Mouse (Mus musculus) T-helper 1 cell (primary cell): ENCODE results near the gene Lamb2.

ENCODE experiments used
- in situ Hi-C: fragments of 300-600 bp; cut with MboI, MseI; formaldehyde crosslinking; loops from one replicate; pipeline ENCODE4 v1.15.1; 2025; ENCODE audit warnings: high pct_unique_total_duplicates

Gene Lamb2

DNA sequence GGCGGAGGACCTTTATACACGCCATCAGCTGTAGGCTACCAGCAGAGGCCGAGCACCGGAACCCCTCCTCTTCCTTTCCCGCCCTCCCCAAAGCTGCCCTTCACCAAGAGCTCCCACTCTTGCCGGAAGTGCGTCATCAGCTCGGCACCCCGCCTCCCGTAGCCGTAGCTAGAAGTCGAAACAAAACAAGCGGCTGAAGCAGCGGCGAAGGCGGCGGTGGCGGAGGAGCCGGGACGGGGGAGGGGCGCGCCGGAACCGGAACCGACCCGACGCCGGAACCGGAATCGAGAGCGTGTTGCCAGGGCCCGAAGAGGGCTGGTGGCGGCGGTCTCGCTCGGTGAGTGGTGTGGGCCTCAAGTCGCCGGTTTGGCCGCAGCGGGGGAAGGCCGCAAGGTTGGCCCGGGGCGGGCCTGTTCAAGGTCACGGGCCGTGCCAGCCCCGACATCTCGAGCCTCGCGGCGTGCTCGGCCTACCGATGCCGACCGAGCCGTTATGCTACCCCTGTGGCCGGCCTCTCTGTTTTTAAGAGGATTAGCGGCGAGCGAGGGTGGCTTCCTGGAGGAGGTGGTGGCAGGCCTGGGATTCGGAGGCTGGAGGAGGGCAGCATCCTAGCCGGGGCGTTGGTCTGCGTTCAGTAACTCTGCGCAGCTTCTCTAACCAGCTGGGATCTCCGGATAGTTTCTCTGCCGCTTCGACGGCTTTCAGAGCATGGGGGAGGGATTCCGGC lies 11.2 kb downstream of the Lamb2 start, which contains the start of gene Usp19:
Usp19 (plus strand) TSS at position 44 of the 727 bp plus-strand sequence.
- in situ Hi-C loops: no loop called here

DNA sequence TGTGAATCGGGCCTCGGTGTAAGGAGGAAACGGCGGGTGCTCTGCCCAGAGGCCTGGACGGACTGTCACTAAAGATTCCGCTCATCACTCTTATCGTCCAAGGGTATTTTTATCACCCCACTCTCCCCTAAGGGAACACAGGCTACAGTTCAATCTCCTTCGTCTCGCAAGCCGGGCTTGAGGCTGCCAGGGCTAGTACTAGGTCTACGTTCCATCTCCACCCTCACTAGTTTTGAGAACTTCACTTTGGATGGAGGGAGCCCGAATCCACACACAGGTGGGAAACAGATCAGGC lies 11.7 kb downstream of the Lamb2 start:
- in situ Hi-C loops: no loop called here

- in situ Hi-C loops: no loop called here
These were observed 12.7 kb downstream of the Lamb2 start for GRCm38 (mm10) chr9:108492043-108492750.

DNA sequence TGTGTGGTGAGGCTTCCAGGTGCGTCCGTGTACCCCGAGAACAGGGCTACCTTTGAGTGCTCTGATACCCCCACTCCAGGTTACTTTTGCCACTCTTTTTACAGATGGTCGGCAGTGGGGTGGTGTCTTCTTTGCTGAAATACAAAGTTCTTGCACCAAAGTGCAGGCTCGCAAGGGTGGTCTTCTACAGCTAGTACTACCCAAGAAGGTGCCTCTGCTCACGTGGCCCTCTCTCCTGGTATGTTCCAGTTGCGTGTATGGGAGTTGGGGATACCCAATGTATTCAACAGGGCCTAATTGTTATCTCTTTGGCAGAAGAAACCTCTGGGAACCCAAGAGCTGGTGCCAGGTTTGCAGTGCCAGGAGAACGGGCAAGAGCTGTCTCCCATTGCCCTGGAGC lies 13.7 kb downstream of the Lamb2 start:
- in situ Hi-C loops: no loop called here

DNA sequence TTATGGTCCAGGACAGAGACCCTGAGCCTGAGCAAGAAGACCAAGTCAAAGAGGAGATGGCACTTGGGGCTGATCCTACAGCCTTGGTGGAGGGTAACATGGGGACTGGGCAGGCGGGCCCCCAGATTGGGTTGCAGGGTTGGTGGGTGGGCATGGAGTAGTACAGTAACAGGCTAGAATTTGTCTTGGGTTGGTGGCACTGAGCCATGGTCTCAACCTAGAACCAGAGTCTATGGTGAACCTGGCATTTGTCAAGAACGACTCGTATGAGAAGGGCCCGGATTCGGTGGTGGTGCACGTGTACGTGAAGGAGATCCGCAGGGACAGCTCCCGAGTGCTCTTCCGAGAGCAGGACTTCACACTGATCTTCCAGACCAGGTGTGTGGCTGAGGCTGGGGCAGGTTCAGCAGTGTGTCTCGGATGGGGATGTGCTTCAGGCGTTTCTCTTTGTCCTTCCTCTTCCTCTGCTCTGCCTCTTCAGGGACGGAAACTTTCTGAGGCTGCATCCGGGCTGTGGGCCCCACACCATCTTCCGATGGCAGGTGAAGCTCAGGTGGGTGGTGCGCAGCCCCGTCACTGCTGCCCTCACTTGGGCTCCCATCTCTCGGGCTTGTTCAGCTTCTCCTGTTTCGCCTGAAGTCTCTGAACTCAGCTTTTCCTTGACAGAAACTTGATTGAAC lies 14.8 kb downstream of the Lamb2 start:
- in situ Hi-C loops: no loop called here

GRCm38 (mm10) chr9:108494905-108495304 lies 15.4 kb downstream of the Lamb2 start:
- in situ Hi-C loops: no loop called here

DNA sequence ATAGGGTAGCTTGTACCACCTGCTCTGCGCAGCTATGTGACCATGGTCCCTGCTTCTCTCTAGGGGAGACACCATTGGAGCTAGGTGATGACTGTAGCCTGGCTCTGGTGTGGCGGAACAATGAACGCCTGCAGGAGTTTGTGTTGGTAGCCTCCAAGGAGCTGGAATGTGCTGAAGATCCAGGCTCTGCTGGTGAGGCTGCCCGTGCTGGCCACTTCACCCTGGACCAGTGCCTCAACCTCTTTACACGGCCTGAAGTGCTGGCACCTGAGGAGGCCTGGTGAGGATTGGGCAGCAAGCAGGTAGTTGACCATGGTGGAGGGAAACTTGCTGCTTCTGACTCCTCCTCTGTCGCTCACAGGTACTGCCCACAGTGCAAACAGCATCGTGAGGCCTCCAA lies 19.7 kb downstream of the Lamb2 start:
- in situ Hi-C loops: no loop called here

DNA sequence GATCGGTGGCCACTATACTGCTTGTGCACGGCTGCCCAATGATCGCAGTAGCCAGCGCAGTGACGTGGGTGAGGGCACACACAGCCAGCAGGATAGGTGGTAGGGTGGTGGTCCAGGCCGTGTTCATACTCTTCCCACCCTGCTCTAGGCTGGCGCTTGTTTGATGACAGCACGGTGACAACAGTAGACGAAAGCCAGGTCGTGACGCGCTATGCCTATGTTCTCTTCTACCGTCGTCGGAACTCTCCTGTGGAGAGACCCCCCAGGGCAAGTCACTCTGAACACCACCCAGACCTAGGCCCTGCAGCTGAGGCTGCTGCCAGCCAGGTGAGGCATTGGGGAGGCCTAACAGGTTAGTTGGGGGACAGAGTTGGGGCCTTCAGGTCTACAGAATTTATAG lies 20.4 kb downstream of the Lamb2 start:
- in situ Hi-C loops: no loop called here

- in situ Hi-C loops: no loop called here
These were observed 27.4 kb downstream of the Lamb2 start for GRCm38 (mm10) chr9:108506901-108507300.

GRCm38 (mm10) chr9:108507619-108508434 lies 28.3 kb downstream of the Lamb2 start, which contains the start of gene Qars:
Gene Qars (plus strand): TSS chr9:108507706.
- in situ Hi-C loops: no loop called here

- in situ Hi-C loops: no loop called here
These were observed 29.2 kb downstream of the Lamb2 start for GRCm38 (mm10) chr9:108508776-108509175.

- in situ Hi-C loops: no loop called here
These were observed 37.1 kb downstream of the Lamb2 start, which contains the start of gene Qrich1 for GRCm38 (mm10) chr9:108516380-108517251. Gene Qrich1 (plus strand): TSS chr9:108516806.

DNA sequence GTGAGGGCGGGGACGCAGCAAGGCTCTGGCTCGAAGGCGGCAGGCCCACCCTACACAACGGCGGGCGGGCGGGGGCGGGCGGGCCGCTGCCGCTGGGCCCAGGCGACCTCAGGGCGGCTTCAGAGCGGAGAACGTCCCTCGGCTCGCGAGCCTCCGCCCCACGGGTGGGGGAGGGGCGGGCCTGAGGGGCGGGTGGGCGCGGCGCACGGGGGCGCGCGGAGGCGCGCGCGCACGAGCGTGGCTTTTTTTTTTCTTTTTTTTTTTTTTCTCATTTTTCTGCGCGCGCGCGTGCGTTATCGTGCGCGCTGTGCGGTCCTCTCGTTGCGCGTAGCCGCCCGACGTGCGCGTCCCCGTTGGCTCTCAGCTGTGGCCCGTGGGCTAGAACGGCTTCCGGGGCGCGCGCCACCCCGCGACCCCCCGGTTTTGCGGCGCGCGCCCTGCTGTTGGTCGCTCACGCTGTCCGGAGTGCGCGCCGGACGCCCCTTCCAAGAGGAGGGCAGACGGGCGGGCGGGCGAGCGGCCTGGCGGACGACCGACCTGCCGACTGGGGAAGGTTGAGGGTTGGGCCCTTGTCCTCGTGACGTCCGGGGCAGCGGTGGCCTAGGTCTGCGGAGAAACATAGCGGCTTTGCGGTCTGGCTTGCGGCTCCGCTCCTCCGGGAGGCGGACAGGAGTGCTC lies 37.9 kb downstream of the Lamb2 start:
- in situ Hi-C loops: no loop called here

- in situ Hi-C loops: no loop called here
These were observed 38.4 kb downstream of the Lamb2 start for GRCm38 (mm10) chr9:108517931-108518332.

GRCm38 (mm10) chr9:108521604-108522003 lies 42.1 kb downstream of the Lamb2 start:
- in situ Hi-C loops: no loop called here

DNA sequence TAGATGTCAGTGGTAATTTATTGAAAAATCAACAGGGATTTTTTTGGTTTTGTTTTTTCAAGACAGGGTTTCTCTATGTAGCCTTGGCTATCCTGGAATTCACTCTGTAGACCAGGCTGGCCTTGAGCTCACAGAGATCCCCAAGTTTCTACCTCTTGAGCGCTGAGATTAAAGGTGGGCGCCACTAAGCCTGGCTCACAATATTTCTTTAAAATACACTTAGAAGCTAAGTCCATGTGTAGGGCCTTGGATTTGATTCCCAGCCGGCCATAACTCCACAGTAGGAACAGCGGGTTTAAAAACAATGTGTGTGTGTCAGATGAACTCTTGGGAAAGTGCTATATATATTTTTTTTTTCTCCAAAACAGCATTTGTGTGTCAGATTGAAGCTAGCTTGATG lies 43.8 kb downstream of the Lamb2 start:
- in situ Hi-C loops: no loop called here

GRCm38 (mm10) chr9:108525400-108525799 lies 45.9 kb downstream of the Lamb2 start:
- in situ Hi-C loops: loop anchor here (25.0 kb wide), 1 partner anchor 1187 kb away; the partner anchor contains the start of gene Fbxw18

DNA sequence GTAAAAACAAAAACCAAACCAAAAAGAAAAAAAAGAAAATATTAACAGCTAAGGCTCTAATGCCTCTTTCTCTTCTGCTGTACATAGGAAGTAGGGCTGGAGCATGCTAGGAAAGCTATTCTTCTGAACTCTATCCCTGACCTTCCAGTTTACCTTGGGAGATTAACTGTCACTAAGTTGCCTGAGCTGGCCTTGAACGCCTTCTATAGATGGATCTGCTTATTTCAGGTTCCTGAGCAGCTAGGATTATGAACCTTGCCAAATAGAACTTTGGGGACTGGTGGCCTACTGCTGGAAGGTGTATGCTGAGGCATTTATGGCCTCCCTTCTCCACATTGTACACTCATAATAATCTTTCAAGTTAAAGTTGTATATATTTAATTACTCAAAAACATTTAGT lies 51.4 kb downstream of the Lamb2 start:
- in situ Hi-C loops: loop anchor here (10.0 to 25.0 kb wide), 4 partner anchors 766 to 1686 kb away; partner anchors contain the start of gene Fbxw18

GRCm38 (mm10) chr9:108531496-108531895 lies 52.0 kb downstream of the Lamb2 start:
- in situ Hi-C loops: loop anchor here (10.0 to 25.0 kb wide), 4 partner anchors 767 to 1687 kb away; partner anchors contain the start of gene Fbxw18
